Mouse (Mus musculus) brain, embryonic 14.5 days (tissue): Measurements from ENCODE around the gene Olfr1.

Experiments used
- CTCF ChIP-seq: fragments of 200-500 bp; IDR thresholded peaks from 2 replicates; pipeline ENCODE4 v1.5.1; 2012; ENCODE audit warnings: inconsistent platforms, mild to moderate bottlenecking, moderate library complexity, borderline replicate concordance; ENCODE audit not compliant: insufficient read depth, insufficient read length; ENCODE audit errors: extremely low read depth
- POLR2A ChIP-seq: fragments of 200-500 bp; IDR thresholded peaks from 2 replicates; pipeline ENCODE4 v1.6.1; 2012; ENCODE audit warnings: mild to moderate bottlenecking, inconsistent platforms, borderline replicate concordance; ENCODE audit not compliant: poor library complexity, insufficient read depth, insufficient read length, severe bottlenecking; ENCODE audit errors: extremely low read depth

- TF ChIP-seq CTCF (no peak), POLR2A (no peak)
Measured at GRCm38 (mm10) chr11:73370946-73371345, 28.5 kb downstream of the Olfr1 start, which contains the start of gene Olfr376.
